Mouse (Mus musculus): ENCODE measurements around the gene Wwox.
A peak's percentile ranks its signal among the peaks of the same experiment; 100 is the strongest.

- no peak for TF ChIP-seq CTCF (IDR thresholded peaks at IDR 0.05)
- TF ChIP-seq EP300 (IDR thresholded peaks at IDR 0.05): peak; percentile 32
These were observed 569.5 kb downstream of the Wwox start for GRCm38 (mm10) chr8:115008624-115009620.

Measured in lung, postnatal 0 days (tissue).